Mouse (Mus musculus): Measurements from ENCODE around the gene Gsap. TPM values are rescaled to one million over a fixed set of nuclear protein-coding genes. Genes with fewer than 3 reads are reported as not detected.
"Not testable (repeated sequence)": the region's sequence is repeated elsewhere in the genome, so short reads cannot be mapped to it uniquely, and the experiment has no call there.

Gene Gsap
- polyA plus RNA-seq, 1 experiment from 2014 or later: 7.7 TPM

DNA sequence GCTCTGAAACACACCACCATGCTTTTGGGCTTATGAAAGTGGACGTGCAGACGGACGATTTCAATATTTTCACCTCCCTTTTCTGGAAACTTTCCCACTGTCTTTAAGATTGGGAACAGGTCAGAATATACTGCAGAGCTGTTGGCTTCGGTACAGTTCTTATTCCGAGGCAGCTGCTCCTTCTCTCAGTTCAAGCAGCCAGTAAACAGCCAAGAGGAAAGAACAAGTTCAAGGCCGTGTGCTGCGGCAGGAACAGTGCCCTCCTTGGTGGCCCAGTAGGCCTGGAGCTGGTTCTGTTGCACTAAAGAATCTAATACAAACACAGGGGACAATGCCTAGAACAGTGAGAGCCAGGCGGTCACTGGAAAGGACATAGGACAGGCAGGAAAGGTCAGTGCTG is 104.5 kb downstream of the Gsap start:
- Histone ChIP-seq H3K27ac (no peak overlapping the region), H3K4me3 (ENCODE audit: inconsistent target) (no peak overlapping the region), H3K36me3 (ENCODE audit: inconsistent target) (peaks cover 37% of the 10 kb centered on the region), H3K79me2 (ENCODE audit: inconsistent target) (no peaks in the 10 kb centered on the region)
- 96% methylated on average over 8 of the region's 8 CpGs for WGBS (ENCODE audit: missing documents)

DNA sequence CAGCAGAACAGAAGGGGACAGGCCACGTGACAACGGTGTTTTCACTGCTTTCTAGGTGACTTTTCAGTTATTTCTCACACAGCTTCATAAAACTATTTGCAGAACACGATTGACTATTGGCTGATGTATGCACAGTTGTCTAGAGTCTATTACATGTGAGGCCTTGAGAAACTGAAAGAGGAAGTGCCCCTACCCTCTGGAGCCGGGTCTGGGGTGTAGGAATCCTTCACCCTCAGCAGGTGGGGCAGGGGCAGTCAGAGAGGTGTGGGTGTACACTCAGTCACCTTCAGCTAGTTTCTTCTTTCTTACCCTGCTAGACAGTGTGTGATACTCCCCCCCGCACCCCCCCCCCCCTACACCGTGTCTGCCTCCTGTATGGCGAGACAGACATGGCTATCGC is 109.6 kb downstream of the Gsap start:
- H3K79me2 ChIP-seq (ENCODE audit: inconsistent target): no peaks in the 10 kb centered on the region
- H3K36me3 ChIP-seq (ENCODE audit: inconsistent target): peaks cover 11% of the 10 kb centered on the region
- no peak overlapping the region for H3K4me3 ChIP-seq (ENCODE audit: inconsistent target)
- H3K27ac ChIP-seq: no peak overlapping the region
- WGBS (ENCODE audit: missing documents): 72% methylated on average over 6 of the region's 8 CpGs

DNA sequence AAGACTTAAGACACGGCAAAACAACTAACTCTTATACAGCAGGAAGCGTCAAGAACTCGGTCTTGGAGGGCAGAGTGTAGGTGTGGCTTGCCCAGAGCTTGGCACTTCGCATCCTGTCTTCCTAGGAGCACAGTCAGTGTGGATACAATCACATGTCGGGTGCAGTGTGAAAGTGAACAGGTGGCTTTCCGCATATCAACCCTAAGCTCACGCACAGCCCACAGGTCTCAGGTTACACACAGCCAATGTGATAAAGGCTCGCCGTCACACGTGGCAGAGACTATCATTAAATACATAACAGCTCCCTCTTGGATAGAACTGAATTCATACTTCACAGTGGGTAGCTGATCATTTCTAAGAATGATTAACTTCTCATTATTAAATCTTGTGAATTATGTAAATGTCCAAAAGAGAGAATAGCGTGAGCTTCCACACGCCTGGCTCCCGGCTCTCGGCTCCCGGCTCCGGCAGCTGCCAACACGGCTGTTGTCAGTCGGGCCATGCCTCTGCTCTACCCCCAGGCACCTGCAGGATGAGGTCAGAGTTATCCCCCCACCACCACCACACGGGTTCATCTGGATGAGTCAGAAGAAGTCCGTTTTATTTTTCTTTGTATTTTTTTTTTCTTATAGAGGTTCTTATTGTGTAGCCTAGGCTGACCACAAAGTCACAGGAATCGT is 113.2 kb downstream of the Gsap start:
- H3K27ac ChIP-seq: no peak overlapping the region
- no peaks in the 10 kb centered on the region for H3K79me2 ChIP-seq (ENCODE audit: inconsistent target)
- 92% methylated on average over 21 of the region's 21 CpGs for WGBS (ENCODE audit: missing documents)
- no peak overlapping the region for H3K4me3 ChIP-seq (ENCODE audit: inconsistent target)
- no peaks in the 10 kb centered on the region for H3K36me3 ChIP-seq (ENCODE audit: inconsistent target)

GRCm38 (mm10) chr5:21300058-21300457 is 114.0 kb downstream of the Gsap start:
- Histone ChIP-seq H3K79me2 (ENCODE audit: inconsistent target) (no peaks in the 10 kb centered on the region), H3K36me3 (ENCODE audit: inconsistent target) (no peaks in the 10 kb centered on the region), H3K4me3 (ENCODE audit: inconsistent target) (no peak overlapping the region), H3K27ac (no peak overlapping the region)
- WGBS (ENCODE audit: missing documents): 97% methylated on average over 3 of the region's 3 CpGs

DNA sequence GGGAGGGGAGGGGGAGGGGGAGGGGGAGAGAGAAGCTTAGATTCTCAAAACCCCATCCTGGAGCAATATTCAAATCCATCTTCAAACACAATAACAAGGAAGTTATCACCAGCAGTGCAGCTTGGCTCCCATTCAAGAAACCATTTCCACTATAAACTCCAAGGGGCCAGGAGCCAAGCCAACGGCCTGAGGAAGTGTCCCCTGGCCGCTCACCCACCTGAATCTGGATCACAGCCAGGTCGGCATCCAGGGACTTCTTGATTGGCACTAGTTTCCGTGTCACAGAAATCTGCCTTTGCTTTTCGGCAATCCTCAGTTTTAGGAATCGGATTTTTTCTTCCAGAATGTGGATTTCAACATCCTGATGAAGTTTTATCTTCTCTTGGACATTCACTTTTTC is 115.0 kb downstream of the Gsap start:
- Histone ChIP-seq H3K36me3 (ENCODE audit: inconsistent target) (no peaks in the 10 kb centered on the region), H3K79me2 (ENCODE audit: inconsistent target) (no peaks in the 10 kb centered on the region), H3K27ac (no peak overlapping the region), H3K4me3 (ENCODE audit: inconsistent target) (no peak overlapping the region)
- WGBS (ENCODE audit: missing documents): 77% methylated on average over 6 of the region's 6 CpGs

- Histone ChIP-seq H3K79me2 (ENCODE audit: inconsistent target) (no peaks in the 10 kb centered on the region), H3K4me3 (ENCODE audit: inconsistent target) (no peak overlapping the region), H3K36me3 (ENCODE audit: inconsistent target) (no peaks in the 10 kb centered on the region), H3K27ac (no peak overlapping the region)
- 89% methylated on average over 4 of the region's 5 CpGs for WGBS (ENCODE audit: missing documents)
These were observed 121.1 kb downstream of the Gsap start for GRCm38 (mm10) chr5:21307165-21307564.

- Histone ChIP-seq H3K4me3 (ENCODE audit: inconsistent target) (no peak overlapping the region), H3K27ac (no peak overlapping the region), H3K36me3 (ENCODE audit: inconsistent target) (no peaks in the 10 kb centered on the region), H3K79me2 (ENCODE audit: inconsistent target) (no peaks in the 10 kb centered on the region)
- 98% methylated on average over 3 of the region's 3 CpGs for WGBS (ENCODE audit: missing documents)
These were observed 128.6 kb downstream of the Gsap start for GRCm38 (mm10) chr5:21314696-21315095.

GRCm38 (mm10) chr5:21320138-21320537 is 134.1 kb downstream of the Gsap start:
- Histone ChIP-seq H3K79me2 (ENCODE audit: inconsistent target) (no peaks in the 10 kb centered on the region), H3K27ac (no peak overlapping the region), H3K4me3 (ENCODE audit: inconsistent target) (no peak overlapping the region), H3K36me3 (ENCODE audit: inconsistent target) (no peaks in the 10 kb centered on the region)
- WGBS (ENCODE audit: missing documents): 89% methylated on average over 2 of the region's 2 CpGs

DNA sequence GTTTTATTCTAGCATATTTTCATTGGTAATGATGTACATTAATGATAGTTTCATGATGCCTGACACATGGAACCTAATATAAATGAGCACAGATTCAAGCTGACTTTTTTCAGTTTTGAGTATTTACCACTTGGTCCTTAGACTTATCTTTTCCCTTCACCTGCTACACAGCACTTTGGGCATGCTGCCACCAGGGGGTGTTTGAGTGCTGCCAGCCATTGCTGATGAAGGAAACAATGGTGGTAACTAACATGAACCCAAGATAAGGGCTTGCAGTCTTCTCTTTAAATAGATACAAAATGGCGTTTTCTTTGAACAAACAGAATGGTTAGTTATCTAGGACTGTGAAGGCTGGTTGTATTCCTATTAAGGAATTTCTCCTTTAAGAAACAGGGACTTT is 140.4 kb downstream of the Gsap start:
- no peak overlapping the region for H3K27ac ChIP-seq
- no peaks in the 10 kb centered on the region for H3K79me2 ChIP-seq (ENCODE audit: inconsistent target)
- no peaks in the 10 kb centered on the region for H3K36me3 ChIP-seq (ENCODE audit: inconsistent target)
- H3K4me3 ChIP-seq (ENCODE audit: inconsistent target): no peak overlapping the region
- 6% methylated on average over 1 of the region's 1 CpGs for WGBS (ENCODE audit: missing documents)

DNA sequence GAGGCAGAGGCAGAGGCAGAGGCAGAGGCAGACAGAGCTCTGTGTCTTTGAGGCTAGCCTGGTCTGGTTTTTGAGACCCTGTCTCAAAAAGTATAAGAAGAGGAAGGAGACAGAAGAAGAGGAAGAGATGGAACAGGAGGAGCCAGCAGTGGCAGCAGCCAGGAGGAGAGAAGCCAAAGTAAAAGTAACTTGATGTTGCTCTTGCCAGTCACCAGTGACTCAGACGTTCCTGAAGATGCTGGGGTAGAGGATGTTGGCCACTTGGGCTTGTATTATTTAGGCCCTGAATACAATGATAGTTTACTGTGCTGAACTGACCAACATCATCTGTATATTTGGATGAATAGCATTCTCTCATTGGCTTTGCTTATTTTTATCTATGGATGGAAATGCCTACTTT is 142.5 kb downstream of the Gsap start:
- Histone ChIP-seq H3K79me2 (ENCODE audit: inconsistent target) (no peaks in the 10 kb centered on the region), H3K36me3 (ENCODE audit: inconsistent target) (no peaks in the 10 kb centered on the region), H3K27ac (no peak overlapping the region), H3K4me3 (ENCODE audit: inconsistent target) (no peak overlapping the region)
- 33% methylated on average over 1 of the region's 1 CpGs for WGBS (ENCODE audit: missing documents)

DNA sequence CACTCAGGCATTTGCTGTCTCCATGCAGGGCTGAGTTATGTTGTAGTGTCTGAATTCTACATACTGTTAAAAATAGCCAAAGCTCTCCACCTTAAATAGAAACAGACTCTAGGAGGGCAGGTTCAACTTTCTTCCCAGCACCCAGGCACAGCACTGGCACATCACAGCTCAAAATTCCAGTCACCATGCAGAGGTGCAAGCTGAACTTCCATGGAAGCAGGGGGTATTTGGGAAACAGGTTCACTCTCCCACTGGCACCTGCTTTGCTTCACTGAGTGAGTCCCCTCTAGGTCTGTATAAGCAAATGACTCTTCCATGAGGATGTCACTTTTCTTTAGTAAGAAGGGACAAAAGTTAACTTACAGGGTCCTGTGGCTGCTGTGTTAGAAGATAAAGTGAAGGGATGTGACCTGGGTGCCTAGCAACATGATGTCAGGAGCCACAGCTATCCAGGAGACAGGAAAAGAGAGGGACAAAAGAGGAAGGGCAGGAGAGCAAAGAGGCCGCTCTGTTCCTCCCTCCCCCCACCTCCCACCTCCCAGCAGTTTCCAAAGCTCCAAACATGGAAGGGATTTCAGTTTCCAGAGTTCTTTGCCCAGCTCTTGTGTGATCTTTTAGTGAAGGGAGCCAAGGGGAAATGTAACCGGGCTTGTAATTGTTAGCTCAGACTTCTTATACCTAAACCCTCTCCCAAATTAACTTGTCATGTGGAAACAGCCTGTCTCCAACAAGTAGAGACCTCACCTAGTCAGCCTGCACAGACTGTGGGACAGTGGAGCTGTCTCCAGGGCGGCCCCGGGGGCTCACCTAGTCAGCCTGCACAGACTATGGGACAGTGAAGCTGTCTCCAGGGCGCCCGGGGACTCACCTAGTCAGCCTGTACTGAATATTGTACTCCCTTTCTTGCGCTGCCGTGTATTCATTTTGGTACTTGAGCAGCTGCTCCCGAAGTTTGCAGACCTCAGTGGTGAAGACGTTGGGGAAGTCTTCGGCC is 143.9 kb downstream of the Gsap start:
- 80% methylated on average over 11 of the region's 11 CpGs for WGBS (ENCODE audit: missing documents)
- Histone ChIP-seq H3K4me3 (ENCODE audit: inconsistent target) (no peak overlapping the region), H3K36me3 (ENCODE audit: inconsistent target) (no peaks in the 10 kb centered on the region), H3K27ac (no peak overlapping the region), H3K79me2 (ENCODE audit: inconsistent target) (no peaks in the 10 kb centered on the region)

- Histone ChIP-seq H3K36me3 (ENCODE audit: inconsistent target) (no peaks in the 10 kb centered on the region), H3K4me3 (ENCODE audit: inconsistent target) (no peak overlapping the region), H3K79me2 (ENCODE audit: inconsistent target) (no peaks in the 10 kb centered on the region), H3K27ac (no peak overlapping the region)
- WGBS (ENCODE audit: missing documents): 67% methylated on average over 5 of the region's 5 CpGs
These were observed 145.6 kb downstream of the Gsap start for GRCm38 (mm10) chr5:21331656-21332055.

GRCm38 (mm10) chr5:21332119-21332518 is 146.1 kb downstream of the Gsap start:
- Histone ChIP-seq H3K4me3 (ENCODE audit: inconsistent target) (no peak overlapping the region), H3K79me2 (ENCODE audit: inconsistent target) (no peaks in the 10 kb centered on the region), H3K36me3 (ENCODE audit: inconsistent target) (no peaks in the 10 kb centered on the region), H3K27ac (no peak overlapping the region)
- 0% methylated on average over 1 of the region's 1 CpGs for WGBS (ENCODE audit: missing documents)

- H3K36me3 ChIP-seq (ENCODE audit: inconsistent target); H3K79me2 ChIP-seq (ENCODE audit: inconsistent target); H3K27ac ChIP-seq; H3K4me3 ChIP-seq (ENCODE audit: inconsistent target): not testable (repeated sequence)
These were observed 156.2 kb downstream of the Gsap start for GRCm38 (mm10) chr5:21342265-21342664.

DNA sequence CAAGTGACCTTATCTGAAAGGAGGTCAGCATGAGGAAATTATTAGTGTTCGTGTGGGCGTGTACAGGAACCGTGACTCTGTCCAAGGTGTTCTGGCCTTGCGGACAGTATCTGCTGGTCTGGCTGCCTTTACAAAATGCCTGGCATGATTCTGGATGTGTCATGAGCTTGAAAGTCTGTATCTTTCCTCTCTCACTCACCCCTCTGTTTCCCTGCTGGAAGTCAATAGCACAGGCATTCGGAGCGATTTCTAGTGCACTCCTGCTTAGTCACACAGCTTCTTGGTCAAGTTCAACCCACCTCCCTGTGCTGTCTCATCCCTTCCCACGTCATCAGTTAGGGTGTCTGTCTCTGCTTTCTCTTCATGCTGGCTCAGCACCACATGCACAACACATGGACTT is 162.3 kb downstream of the Gsap start:
- Histone ChIP-seq H3K79me2 (ENCODE audit: inconsistent target) (no peaks in the 10 kb centered on the region), H3K27ac (no peak overlapping the region), H3K36me3 (ENCODE audit: inconsistent target) (no peaks in the 10 kb centered on the region), H3K4me3 (ENCODE audit: inconsistent target) (no peak overlapping the region)
- WGBS (ENCODE audit: missing documents): 87% methylated on average over 7 of the region's 7 CpGs

Measured in macrophage (primary cell).